ENCODE assay signal across 14 mouse cellular contexts in the genomic region with DNA sequence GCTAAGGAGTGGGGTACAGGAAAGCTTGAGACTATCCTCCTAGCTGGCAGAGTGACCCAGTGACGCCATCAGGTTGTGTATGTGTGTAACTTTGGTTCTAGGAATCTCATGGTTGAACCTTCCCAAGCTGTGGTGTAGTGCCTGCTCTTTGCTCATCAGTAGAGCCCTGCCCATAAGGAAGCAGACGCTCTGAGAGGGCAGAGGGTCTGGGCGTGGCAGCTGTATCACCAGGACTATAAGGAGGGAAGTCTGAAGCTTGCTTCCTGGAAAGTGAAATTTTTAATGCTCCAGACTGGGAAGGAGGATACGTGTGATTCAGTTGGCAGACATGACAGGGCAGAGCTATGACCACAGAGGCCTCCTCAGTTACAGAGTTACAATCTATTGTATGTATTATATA. TPM values are rescaled to one million over a fixed set of nuclear protein-coding genes. Genes with fewer than 3 reads are reported as not detected.
DNase-seq lines count a peak whose midpoint lies in the region; ATAC-seq and TF ChIP-seq lines count a peak whose summit lies in the region.
"Had no signal": no experiment of that assay in that cellular context is flagged by ENCODE, and none has a peak within 500 bp of the region (broad histone marks: within the 10 kb centered on the region; RNA-seq: fewer than 3 reads in every experiment).

No protein-coding gene starts in this region.

- 55% methylated on average over 4 of the region's 4 CpGs for WGBS in heart, embryonic 14.5 days
- WGBS in lung, embryonic 14.5 days = 68% methylated on average over 4 of the region's 4 CpGs
- 35% methylated on average over 4 of the region's 4 CpGs for WGBS in liver, embryonic 16.5 days (ENCODE audit: insufficient replicate concordance)
- WGBS in stomach, embryonic 16.5 days = 69% methylated on average over 4 of the region's 4 CpGs
- 82% methylated on average over 4 of the region's 4 CpGs for WGBS in midbrain, embryonic 16.5 days

- no peak for DNase-seq in heart, adult 9 months (ENCODE audit: low spot score in 2 of 2)
- no peak for DNase-seq in lung, embryonic 14.5 days
- DNase-seq in lung, postnatal 14 days = no peak
- DNase-seq in left cerebral cortex, adult 18-20 months (ENCODE audit: low spot score in 2 of 2) = no peak
- DNase-seq: cerebellum, adult 2 months; right cerebral cortex, postnatal 14 days; thymus, postnatal 4 days had no signal

- H3K4me2 ChIP-seq in heart, embryonic 14.5 days (ENCODE audit: low read length) = no peak overlapping the region
- H3K4me2 ChIP-seq in lung, embryonic 14.5 days = no peak overlapping the region
- no peak overlapping the region for H3K4me2 ChIP-seq in liver, embryonic 16.5 days (ENCODE audit: low read depth, low read length)
- H3K4me2 ChIP-seq in stomach, embryonic 16.5 days (ENCODE audit: low read depth, low read length) = no peak overlapping the region
- no peak overlapping the region for H3K4me2 ChIP-seq in midbrain, embryonic 16.5 days (ENCODE audit: low read length)

- H3K4me1 ChIP-seq in heart, embryonic 14.5 days (ENCODE audit: control insufficient read depth in 2 of 2, insufficient read depth in 2 of 2, low read length in 2 of 2) = peaks cover 81 to 100% of the 10 kb centered on the region in 2 experiments
- H3K4me1 ChIP-seq in lung, embryonic 14.5 days (ENCODE audit: insufficient read depth) = peaks cover 46% of the 10 kb centered on the region
- H3K4me1 ChIP-seq in liver, embryonic 16.5 days (ENCODE audit: control insufficient read depth, low read depth, low read length) = peaks cover 78% of the 10 kb centered on the region
- peaks cover 81% of the 10 kb centered on the region for H3K4me1 ChIP-seq in stomach, embryonic 16.5 days (ENCODE audit: control insufficient read depth, insufficient read depth, low read length)
- H3K4me1 ChIP-seq in midbrain, embryonic 16.5 days (ENCODE audit: control insufficient read depth, insufficient read depth, low read length) = peaks cover 2% of the 10 kb centered on the region; the same call in 1 of the 2 replicates

- H3K27ac ChIP-seq in heart, embryonic 14.5 days (replicated peaks in 1 of 2; ENCODE audit: control insufficient read depth in 1 of 2, insufficient read depth in 1 of 2, low read depth in 2 of 2, low read length in 2 of 2) = peak overlapping the region; percentile 5 to 53; a peak in 3 of 4 replicates
- peak overlapping the region; percentile 30; the same call in 1 of the 2 replicates for H3K27ac ChIP-seq in lung, embryonic 14.5 days (ENCODE audit: low read depth)
- 0 out of 2 replicates have a peak overlapping the region, but pooled peaks have one; percentile 51 for H3K27ac ChIP-seq in liver, embryonic 16.5 days (ENCODE audit: low read length)
- peak overlapping the region; percentile 44 for H3K27ac ChIP-seq in stomach, embryonic 16.5 days (ENCODE audit: low read length)
- H3K27ac ChIP-seq in midbrain, embryonic 16.5 days (ENCODE audit: low read length) = no peak overlapping the region
- H3K27ac ChIP-seq: hindbrain, postnatal 0 days had no signal

- H3K36me3 ChIP-seq in heart, embryonic 14.5 days (ENCODE audit: control insufficient read depth, insufficient read depth, low read length) = no peaks in the 10 kb centered on the region
- H3K36me3 ChIP-seq in lung, embryonic 14.5 days (ENCODE audit: insufficient read depth) = no peaks in the 10 kb centered on the region
- H3K36me3 ChIP-seq in liver, embryonic 16.5 days (ENCODE audit: control insufficient read depth, insufficient read depth) = no peaks in the 10 kb centered on the region
- H3K36me3 ChIP-seq in stomach, embryonic 16.5 days (ENCODE audit: control insufficient read depth, insufficient read depth, low read length) = no peaks in the 10 kb centered on the region
- H3K36me3 ChIP-seq in midbrain, embryonic 16.5 days (ENCODE audit: control insufficient read depth, insufficient read depth, low read length) = no peaks in the 10 kb centered on the region

- no peaks in the 10 kb centered on the region for H3K27me3 ChIP-seq in heart, embryonic 14.5 days (ENCODE audit: control insufficient read depth, insufficient read depth, low read length)
- H3K27me3 ChIP-seq in lung, embryonic 14.5 days (ENCODE audit: insufficient read depth, low read length) = no peaks in the 10 kb centered on the region
- H3K27me3 ChIP-seq in liver, embryonic 16.5 days (ENCODE audit: control insufficient read depth, insufficient read depth, low read depth, low read length) = no peaks in the 10 kb centered on the region
- no peaks in the 10 kb centered on the region for H3K27me3 ChIP-seq in stomach, embryonic 16.5 days (ENCODE audit: control insufficient read depth, insufficient read depth, low read length)
- H3K27me3 ChIP-seq in midbrain, embryonic 16.5 days (ENCODE audit: control insufficient read depth, insufficient read depth, low read depth, low read length) = no peaks in the 10 kb centered on the region

- H3K9me3 ChIP-seq in heart, embryonic 14.5 days (ENCODE audit: control insufficient read depth, low read length) = no peaks in the 10 kb centered on the region
- H3K9me3 ChIP-seq in lung, embryonic 14.5 days (ENCODE audit: low read depth, low read length) = no peaks in the 10 kb centered on the region
- no peaks in the 10 kb centered on the region for H3K9me3 ChIP-seq in liver, embryonic 16.5 days (replicated peaks; ENCODE audit: control insufficient read depth, low read length)
- H3K9me3 ChIP-seq in stomach, embryonic 16.5 days (replicated peaks; ENCODE audit: control insufficient read depth, low read length) = no peaks in the 10 kb centered on the region
- no peaks in the 10 kb centered on the region for H3K9me3 ChIP-seq in midbrain, embryonic 16.5 days (replicated peaks; ENCODE audit: control insufficient read depth, low read length, poor library complexity, severe bottlenecking)

- TF ChIP-seq CTCF in lung, embryonic 14.5 days (IDR thresholded peaks at IDR 0.05; ENCODE audit: low read depth) = no peak

- H3K9ac ChIP-seq in heart, embryonic 14.5 days (ENCODE audit: low read length) = peak overlapping the region; percentile 44; the same call in 1 of the 2 replicates
- no peak overlapping the region for H3K9ac ChIP-seq in lung, embryonic 14.5 days
- H3K9ac ChIP-seq in liver, embryonic 16.5 days (ENCODE audit: low read depth, low read length) = no peak overlapping the region
- no peak overlapping the region; the same call in 1 of the 2 replicates for H3K9ac ChIP-seq in stomach, embryonic 16.5 days (ENCODE audit: low read length)
- H3K9ac ChIP-seq in midbrain, embryonic 16.5 days (ENCODE audit: low read depth, low read length) = no peak overlapping the region

- no peak overlapping the region for H3K4me3 ChIP-seq in heart, embryonic 14.5 days (ENCODE audit: control insufficient read depth in 1 of 2, insufficient read depth in 1 of 2, low read depth in 1 of 2, low read length in 2 of 2)
- no peak overlapping the region for H3K4me3 ChIP-seq in lung, embryonic 14.5 days (ENCODE audit: low read depth, low read length)
- no peak overlapping the region for H3K4me3 ChIP-seq in liver, embryonic 16.5 days (ENCODE audit: low read depth, low read length)
- H3K4me3 ChIP-seq in stomach, embryonic 16.5 days (replicated peaks; ENCODE audit: low read length) = no peak overlapping the region
- no peak overlapping the region for H3K4me3 ChIP-seq in midbrain, embryonic 16.5 days (ENCODE audit: low read depth, low read length)
- H3K4me3 ChIP-seq: myocyte had no signal

- no peak for ATAC-seq in heart, embryonic 14.5 days (ENCODE audit: insufficient number of reproducible peaks, insufficient read depth, low FRiP score, low read depth)
- ATAC-seq in lung, embryonic 14.5 days (ENCODE audit: insufficient read depth) = no peak
- ATAC-seq in liver, embryonic 16.5 days (ENCODE audit: low read depth) = no peak
- ATAC-seq in stomach, embryonic 16.5 days (ENCODE audit: insufficient read depth, low FRiP score) = no peak
- ATAC-seq in midbrain, embryonic 16.5 days = no peak
- ATAC-seq: activated CD4-positive, CD25-positive, alpha-beta regulatory T cell, adult 4 months; hindbrain, postnatal 0 days had no signal

RNA-seq across cellular contexts. Expression of a gene that starts 39.0 kb away (rescaled TPM):
- 5.2 and 5.7 TPM in 2 replicates for polyA plus RNA-seq in heart, embryonic 14.5 days (2014; fragmentation: Nextera tagmentation; extraction: Ambion mirVana)
- 9.1 and 10.3 TPM in 2 replicates for polyA plus RNA-seq in lung, embryonic 14.5 days (2014; fragmentation: Nextera tagmentation; extraction: Ambion mirVana)
- polyA plus RNA-seq in liver, embryonic 16.5 days (2015; fragmentation: Nextera tagmentation; extraction: Ambion mirVana) = 4.9 and 5.5 TPM in 2 replicates
- 11.9 and 12.4 TPM in 2 replicates for polyA plus RNA-seq in stomach, embryonic 16.5 days (2015; fragmentation: Nextera tagmentation; extraction: Ambion mirVana)
- polyA plus RNA-seq in midbrain, embryonic 16.5 days (2015; fragmentation: Nextera tagmentation; extraction: Ambion mirVana) = 2.5 and 2.8 TPM in 2 replicates
- total RNA-seq in left cerebral cortex, adult 18-20 months (2021) = 10 to 100 TPM; 25.2 to 25.5 TPM
